Mouse (Mus musculus): ENCODE measurements at regions not wholly inside any gene's neighbourhood (a gene's known extent, or its start where the extent isn't known, plus 50 kb on each side); places are given as distances from the start of the nearest gene placed in this dataset.

DNA sequence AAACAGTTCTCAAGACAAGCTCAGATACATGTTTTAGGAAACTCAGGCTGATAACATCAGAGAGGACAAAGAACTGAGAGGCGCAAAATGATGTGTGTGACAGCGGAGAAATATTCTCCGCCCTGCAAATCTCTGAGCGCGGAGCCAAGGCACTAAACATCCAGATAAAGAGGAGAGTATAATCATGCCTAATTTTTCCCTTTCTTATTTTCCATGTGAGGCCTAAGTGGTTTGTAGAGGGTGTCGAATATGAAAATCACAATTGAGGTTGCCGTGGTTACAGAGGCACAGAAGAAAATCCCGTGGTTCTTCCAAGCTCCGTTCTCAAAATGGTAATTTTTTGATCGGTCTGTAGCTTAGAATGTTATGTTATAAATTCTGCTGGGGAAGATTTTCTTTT lies 272.6 kb upstream of the Syt1 start:
- TF ChIP-seq CTCF (IDR thresholded peaks at IDR 0.05; ENCODE audit: borderline replicate concordance, extremely low read depth, insufficient read depth, insufficient read length): no peak
- TF ChIP-seq POLR2A (IDR thresholded peaks at IDR 0.05; ENCODE audit: borderline replicate concordance, extremely low read depth, insufficient read depth, insufficient read length, poor library complexity, severe bottlenecking): no peak
